Mouse (Mus musculus) kidney, adult 2 months (tissue): ENCODE measurements around the gene Prpf18. TPM values are rescaled to one million over a fixed set of nuclear protein-coding genes. Genes with fewer than 3 reads are reported as not detected.

Source experiments
- DNase-seq: peaks from one replicate; pipeline ENCODE4 v3.0.0; 2021
- H3K27ac ChIP-seq: fragments of 200-500 bp; 2 replicates; pipeline ENCODE4 v1.5.1; 2012; ENCODE audit warnings: low read depth, low read length, control low read depth, inconsistent platforms; ENCODE audit not compliant: insufficient read depth
- H3K27me3 ChIP-seq: fragments of 200-500 bp; replicated peaks from 2 replicates; pipeline ENCODE4 v1.6.1; 2012; ENCODE audit warnings: mild to moderate bottlenecking, moderate library complexity, low read length, inconsistent platforms; ENCODE audit not compliant: control insufficient read depth, insufficient read depth
- H3K36me3 ChIP-seq: fragments of 200-500 bp; 2 replicates; pipeline ENCODE4 v1.6.1; 2012; ENCODE audit warnings: mild to moderate bottlenecking, moderate library complexity, low read length, inconsistent platforms; ENCODE audit not compliant: control insufficient read depth, insufficient read depth
- H3K4me1 ChIP-seq: fragments of 200-500 bp; 2 replicates; pipeline ENCODE4 v1.6.1; 2011; ENCODE audit warnings: low read length; ENCODE audit not compliant: control insufficient read depth, insufficient read depth
- H3K4me3 ChIP-seq: fragments of 200-500 bp; 2 replicates; pipeline ENCODE4 v1.5.1; 2011; ENCODE audit warnings: mild to moderate bottlenecking, low read depth, low read length, control low read depth; ENCODE audit not compliant: insufficient read depth
- CTCF ChIP-seq: fragments of 200-500 bp; conservative IDR thresholded peaks from 2 replicates; pipeline ENCODE4 v1.5.1; 2011; ENCODE audit warnings: low read depth, mild to moderate bottlenecking, control low read depth, low read length, moderate library complexity, mixed read lengths; ENCODE audit not compliant: insufficient read depth, insufficient read length
- POLR2A ChIP-seq: fragments of 200-500 bp; IDR thresholded peaks from one replicate; pipeline ENCODE4 v1.6.1; 2011; ENCODE audit warnings: low read depth, low read length, control low read depth
- WGBS: fragments of 180-500 bp; shearing (Covaris S2); methylation state at CpG from one replicate; pipeline ENCODE4 v1.1.7; 2018; 5-methylcytosine and 5-hydroxymethylcytosine counted together
- polyA plus RNA-seq: library from polyadenylated mRNA; depleted of rRNA; stranded (reverse); fragments of >200 nt; gene quantifications from 2 replicates; pipeline ENCODE4 v1.2.3, GENCODE M21; 2012

The Prpf18 gene
- polyA plus RNA-seq, 1 experiment: 12.2 TPM

- H3K4me1 ChIP-seq: no peaks in the 10 kb centered on the region
- no peak for TF ChIP-seq POLR2A
- TF ChIP-seq CTCF: no peak
- no peaks in the 10 kb centered on the region for H3K36me3 ChIP-seq
- H3K27ac ChIP-seq: no peak overlapping the region
- H3K4me3 ChIP-seq: no peak overlapping the region
- DNase-seq: peak; percentile 27
- no peaks in the 10 kb centered on the region for H3K27me3 ChIP-seq
- 88% methylated on average over 33 of the region's 33 CpGs for WGBS
These were observed 48.5 kb downstream of the Prpf18 start for GRCm38 (mm10) chr2:4603361-4603945.

- Histone ChIP-seq H3K36me3 (no peaks in the 10 kb centered on the region), H3K27ac (no peak overlapping the region), H3K4me3 (no peak overlapping the region), H3K27me3 (no peaks in the 10 kb centered on the region), H3K4me1 (no peaks in the 10 kb centered on the region)
- peak; percentile 77 for DNase-seq
- WGBS: 39% methylated on average over 15 of the region's 15 CpGs
- TF ChIP-seq CTCF (peak; percentile 73), POLR2A (no peak)
These were observed 50.7 kb downstream of the Prpf18 start for GRCm38 (mm10) chr2:4601034-4601890.

- TF ChIP-seq CTCF (no peak), POLR2A (no peak)
- Histone ChIP-seq H3K36me3 (no peaks in the 10 kb centered on the region), H3K27ac (no peak overlapping the region), H3K4me1 (no peaks in the 10 kb centered on the region), H3K27me3 (no peaks in the 10 kb centered on the region), H3K4me3 (no peak overlapping the region)
- no peak for DNase-seq
- WGBS: 96% methylated on average over 7 of the region's 7 CpGs
These were observed 54.9 kb downstream of the Prpf18 start for GRCm38 (mm10) chr2:4596992-4597391.

- H3K27me3 ChIP-seq: no peaks in the 10 kb centered on the region
- H3K36me3 ChIP-seq: no peaks in the 10 kb centered on the region
- no peak for DNase-seq
- no peak overlapping the region for H3K4me3 ChIP-seq
- no peak overlapping the region for H3K27ac ChIP-seq
- 88% methylated on average over 3 of the region's 3 CpGs for WGBS
- no peak for TF ChIP-seq CTCF
- no peak for TF ChIP-seq POLR2A
- H3K4me1 ChIP-seq: no peaks in the 10 kb centered on the region
These were observed 58.0 kb downstream of the Prpf18 start for GRCm38 (mm10) chr2:4593878-4594387.

- no peak overlapping the region for H3K4me3 ChIP-seq
- no peaks in the 10 kb centered on the region for H3K27me3 ChIP-seq
- WGBS: 28% methylated on average over 9 of the region's 9 CpGs
- H3K27ac ChIP-seq: no peak overlapping the region
- DNase-seq: peak; percentile 87
- no peak for TF ChIP-seq CTCF
- no peak for TF ChIP-seq POLR2A
- H3K36me3 ChIP-seq: no peaks in the 10 kb centered on the region
- no peaks in the 10 kb centered on the region for H3K4me1 ChIP-seq
These were observed 58.5 kb downstream of the Prpf18 start for GRCm38 (mm10) chr2:4593433-4593832.

- Histone ChIP-seq H3K36me3 (no peaks in the 10 kb centered on the region), H3K4me1 (no peaks in the 10 kb centered on the region), H3K27me3 (no peaks in the 10 kb centered on the region), H3K4me3 (no peak overlapping the region), H3K27ac (no peak overlapping the region)
- DNase-seq: no peak
- 81% methylated on average over 7 of the region's 7 CpGs for WGBS
- TF ChIP-seq POLR2A (no peak), CTCF (no peak)
These were observed 59.2 kb downstream of the Prpf18 start for GRCm38 (mm10) chr2:4592666-4593065.

- H3K27me3 ChIP-seq: no peaks in the 10 kb centered on the region
- no peak overlapping the region for H3K4me3 ChIP-seq
- WGBS: 74% methylated on average over 3 of the region's 3 CpGs
- TF ChIP-seq CTCF (no peak), POLR2A (no peak)
- H3K36me3 ChIP-seq: no peaks in the 10 kb centered on the region
- no peak overlapping the region for H3K27ac ChIP-seq
- no peak for DNase-seq
- H3K4me1 ChIP-seq: no peaks in the 10 kb centered on the region
These were observed 60.3 kb downstream of the Prpf18 start for GRCm38 (mm10) chr2:4591647-4592046.
